Mouse (Mus musculus): ENCODE results near the gene Fgfr2. TPM values are rescaled to one million over a fixed set of nuclear protein-coding genes. Genes with fewer than 3 reads are reported as not detected.
"Not testable (repeated sequence)": the region's sequence is repeated elsewhere in the genome, so short reads cannot be mapped to it uniquely, and the experiment has no call there.

Gene Fgfr2
- polyA plus RNA-seq, 1 experiment from 2014 or later = 86.9 TPM

- Histone ChIP-seq H3K9me3 (ENCODE audit: control insufficient read depth, low read length) (no peaks in the 10 kb centered on the region), H3K4me2 (ENCODE audit: low read depth) (no peak overlapping the region), H3K27me3 (ENCODE audit: control insufficient read depth, insufficient read depth, low read length) (no peaks in the 10 kb centered on the region), H3K27ac (ENCODE audit: low read depth, low read length) (no peak overlapping the region), H3K36me3 (ENCODE audit: control insufficient read depth, insufficient read depth, low read length) (no peaks in the 10 kb centered on the region), H3K4me1 (ENCODE audit: control insufficient read depth, insufficient read depth, low read length) (no peaks in the 10 kb centered on the region), H3K9ac (ENCODE audit: low read length) (no peak overlapping the region), H3K4me3 (ENCODE audit: low read depth, low read length) (no peak overlapping the region)
- no peak for ATAC-seq (ENCODE audit: insufficient read depth, low FRiP score, low TSS enrichment)
- DNase-seq (ENCODE audit: low spot score) = peak; percentile 16
- 0% methylated on average over 1 of the region's 1 CpGs for WGBS
Observed at GRCm38 (mm10) chr7:131075956-131076355, 2047.2 kb downstream of the Fgfr2 start.

- H3K4me3 ChIP-seq (ENCODE audit: low read depth, low read length); ATAC-seq (ENCODE audit: insufficient read depth, low FRiP score, low TSS enrichment); H3K4me1 ChIP-seq (ENCODE audit: control insufficient read depth, insufficient read depth, low read length); DNase-seq (ENCODE audit: low spot score); H3K9ac ChIP-seq (ENCODE audit: low read length); H3K27me3 ChIP-seq (ENCODE audit: control insufficient read depth, insufficient read depth, low read length); H3K27ac ChIP-seq (ENCODE audit: low read depth, low read length); H3K36me3 ChIP-seq (ENCODE audit: control insufficient read depth, insufficient read depth, low read length); H3K4me2 ChIP-seq (ENCODE audit: low read depth); H3K9me3 ChIP-seq (ENCODE audit: control insufficient read depth, low read length): not testable (repeated sequence)
- 85% methylated on average over 5 of the region's 6 CpGs for WGBS
Observed at GRCm38 (mm10) chr7:131074098-131074497, 2049.1 kb downstream of the Fgfr2 start.

GRCm38 (mm10) chr7:131073476-131073875, 2049.7 kb downstream of the Fgfr2 start:
- not testable (repeated sequence) for H3K27ac ChIP-seq (ENCODE audit: low read depth, low read length); H3K36me3 ChIP-seq (ENCODE audit: control insufficient read depth, insufficient read depth, low read length); H3K4me3 ChIP-seq (ENCODE audit: low read depth, low read length); ATAC-seq (ENCODE audit: insufficient read depth, low FRiP score, low TSS enrichment); H3K9me3 ChIP-seq (ENCODE audit: control insufficient read depth, low read length); H3K9ac ChIP-seq (ENCODE audit: low read length); H3K27me3 ChIP-seq (ENCODE audit: control insufficient read depth, insufficient read depth, low read length); H3K4me2 ChIP-seq (ENCODE audit: low read depth); H3K4me1 ChIP-seq (ENCODE audit: control insufficient read depth, insufficient read depth, low read length); DNase-seq (ENCODE audit: low spot score)
- 95% methylated on average over 3 of the region's 3 CpGs for WGBS

GRCm38 (mm10) chr7:131068191-131068590, 2055.0 kb downstream of the Fgfr2 start:
- 6% methylated on average over 1 of the region's 1 CpGs for WGBS

GRCm38 (mm10) chr7:131062541-131062940, 2060.6 kb downstream of the Fgfr2 start:
- no peak overlapping the region for H3K4me3 ChIP-seq (ENCODE audit: low read depth, low read length)
- ATAC-seq (ENCODE audit: insufficient read depth, low FRiP score, low TSS enrichment) (no peak), DNase-seq (ENCODE audit: low spot score) (no peak)
- H3K27me3 ChIP-seq (ENCODE audit: control insufficient read depth, insufficient read depth, low read length) = no peaks in the 10 kb centered on the region
- WGBS = 92% methylated on average over 2 of the region's 2 CpGs
- H3K36me3 ChIP-seq (ENCODE audit: control insufficient read depth, insufficient read depth, low read length) = no peaks in the 10 kb centered on the region
- H3K4me2 ChIP-seq (ENCODE audit: low read depth) = no peak overlapping the region
- H3K9ac ChIP-seq (ENCODE audit: low read length) = no peak overlapping the region
- H3K4me1 ChIP-seq (ENCODE audit: control insufficient read depth, insufficient read depth, low read length) = no peaks in the 10 kb centered on the region
- H3K9me3 ChIP-seq (ENCODE audit: control insufficient read depth, low read length) = no peaks in the 10 kb centered on the region
- H3K27ac ChIP-seq (ENCODE audit: low read depth, low read length) = no peak overlapping the region

More at GRCm38 (mm10) chr7:131068191-131068590, 2055.0 kb downstream of the Fgfr2 start:
- not testable (repeated sequence) for H3K9ac ChIP-seq (ENCODE audit: low read length); H3K4me3 ChIP-seq (ENCODE audit: low read depth, low read length); H3K4me1 ChIP-seq (ENCODE audit: control insufficient read depth, insufficient read depth, low read length); H3K4me2 ChIP-seq (ENCODE audit: low read depth); DNase-seq (ENCODE audit: low spot score); H3K27me3 ChIP-seq (ENCODE audit: control insufficient read depth, insufficient read depth, low read length); H3K36me3 ChIP-seq (ENCODE audit: control insufficient read depth, insufficient read depth, low read length); ATAC-seq (ENCODE audit: insufficient read depth, low FRiP score, low TSS enrichment); H3K9me3 ChIP-seq (ENCODE audit: control insufficient read depth, low read length); H3K27ac ChIP-seq (ENCODE audit: low read depth, low read length)

GRCm38 (mm10) chr7:131059808-131060207, 2063.3 kb downstream of the Fgfr2 start:
- H3K4me1 ChIP-seq (ENCODE audit: control insufficient read depth, insufficient read depth, low read length); DNase-seq (ENCODE audit: low spot score): not testable (repeated sequence)

GRCm38 (mm10) chr7:131057918-131058317, 2065.2 kb downstream of the Fgfr2 start:
- WGBS = 82% methylated on average over 9 of the region's 9 CpGs
- DNase-seq (ENCODE audit: low spot score); H3K9ac ChIP-seq (ENCODE audit: low read length); H3K27me3 ChIP-seq (ENCODE audit: control insufficient read depth, insufficient read depth, low read length); ATAC-seq (ENCODE audit: insufficient read depth, low FRiP score, low TSS enrichment); H3K9me3 ChIP-seq (ENCODE audit: control insufficient read depth, low read length); H3K4me3 ChIP-seq (ENCODE audit: low read depth, low read length); H3K27ac ChIP-seq (ENCODE audit: low read depth, low read length); H3K4me1 ChIP-seq (ENCODE audit: control insufficient read depth, insufficient read depth, low read length); H3K36me3 ChIP-seq (ENCODE audit: control insufficient read depth, insufficient read depth, low read length); H3K4me2 ChIP-seq (ENCODE audit: low read depth): not testable (repeated sequence)

More at GRCm38 (mm10) chr7:131059808-131060207, 2063.3 kb downstream of the Fgfr2 start:
- 77% methylated on average over 2 of the region's 2 CpGs for WGBS
- H3K9ac ChIP-seq (ENCODE audit: low read length); H3K9me3 ChIP-seq (ENCODE audit: control insufficient read depth, low read length); H3K4me2 ChIP-seq (ENCODE audit: low read depth); H3K27me3 ChIP-seq (ENCODE audit: control insufficient read depth, insufficient read depth, low read length); H3K27ac ChIP-seq (ENCODE audit: low read depth, low read length); ATAC-seq (ENCODE audit: insufficient read depth, low FRiP score, low TSS enrichment); H3K36me3 ChIP-seq (ENCODE audit: control insufficient read depth, insufficient read depth, low read length); H3K4me3 ChIP-seq (ENCODE audit: low read depth, low read length): not testable (repeated sequence)

- no peaks in the 10 kb centered on the region for H3K36me3 ChIP-seq (ENCODE audit: control insufficient read depth, insufficient read depth, low read length)
- no peak for ATAC-seq (ENCODE audit: insufficient read depth, low FRiP score, low TSS enrichment)
- no peak overlapping the region for H3K9ac ChIP-seq (ENCODE audit: low read length)
- no peaks in the 10 kb centered on the region for H3K27me3 ChIP-seq (ENCODE audit: control insufficient read depth, insufficient read depth, low read length)
- no peak overlapping the region for H3K4me3 ChIP-seq (ENCODE audit: low read depth, low read length)
- no peak overlapping the region for H3K4me2 ChIP-seq (ENCODE audit: low read depth)
- no peaks in the 10 kb centered on the region for H3K9me3 ChIP-seq (ENCODE audit: control insufficient read depth, low read length)
- peak; percentile 20 for DNase-seq (ENCODE audit: low spot score)
- H3K27ac ChIP-seq (ENCODE audit: low read depth, low read length) = no peak overlapping the region
- no peaks in the 10 kb centered on the region for H3K4me1 ChIP-seq (ENCODE audit: control insufficient read depth, insufficient read depth, low read length)
Observed at GRCm38 (mm10) chr7:131054808-131055370, 2068.3 kb downstream of the Fgfr2 start.

GRCm38 (mm10) chr7:131049829-131050228, 2073.3 kb downstream of the Fgfr2 start:
- H3K27ac ChIP-seq (ENCODE audit: low read depth, low read length); ATAC-seq (ENCODE audit: insufficient read depth, low FRiP score, low TSS enrichment); H3K9ac ChIP-seq (ENCODE audit: low read length); H3K27me3 ChIP-seq (ENCODE audit: control insufficient read depth, insufficient read depth, low read length); DNase-seq (ENCODE audit: low spot score); H3K4me3 ChIP-seq (ENCODE audit: low read depth, low read length); H3K4me2 ChIP-seq (ENCODE audit: low read depth); H3K36me3 ChIP-seq (ENCODE audit: control insufficient read depth, insufficient read depth, low read length); H3K9me3 ChIP-seq (ENCODE audit: control insufficient read depth, low read length); H3K4me1 ChIP-seq (ENCODE audit: control insufficient read depth, insufficient read depth, low read length): not testable (repeated sequence)
- WGBS = 88% methylated on average over 8 of the region's 8 CpGs
